Mouse (Mus musculus): ENCODE measurements around the gene Ermard. TPM values are rescaled to one million over a fixed set of nuclear protein-coding genes. Genes with fewer than 3 reads are reported as not detected.
A peak's percentile ranks its signal among the peaks of the same experiment; 100 is the strongest.
"Not testable (repeated sequence)": the region's sequence is repeated elsewhere in the genome, so short reads cannot be mapped to it uniquely, and the experiment has no call there.

The Ermard gene
- total RNA-seq, 2 experiments from 2014 or later = 22.9 to 29.4 TPM

DNA sequence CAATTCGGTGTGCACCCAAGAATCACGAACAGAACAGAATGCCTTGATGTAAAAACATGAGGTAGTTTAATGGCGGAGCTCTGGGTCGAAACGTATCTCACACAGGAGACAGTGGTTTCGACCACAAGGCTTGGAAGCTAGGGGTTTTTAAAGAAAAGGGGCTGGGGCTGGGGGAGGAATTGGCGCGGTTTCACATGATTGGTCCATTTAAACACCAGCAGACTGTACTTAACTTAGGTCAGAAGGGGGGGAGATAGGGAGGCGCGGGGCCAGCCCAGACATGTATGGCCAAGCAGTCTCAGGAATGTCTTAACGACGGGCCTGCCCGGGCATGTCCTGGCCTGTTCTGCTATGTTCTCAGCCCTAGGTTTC lies 12.8 kb downstream of the Ermard start:
- DNase-seq; intact Hi-C loops (cut with DNase I); H3K27ac ChIP-seq; H3K4me3 ChIP-seq: not testable (repeated sequence)

- no peak for TF ChIP-seq CTCF (IDR thresholded peaks at IDR 0.05)
- DNase-seq = no peak
- Histone ChIP-seq H3K4me3 (no peak overlapping the region), H3K27ac (no peak overlapping the region)
- intact Hi-C loops (cut with DNase I) = no loop called here
Measured at GRCm38 (mm10) chr17:15055925-15056324, 14.9 kb downstream of the Ermard start.

GRCm38 (mm10) chr17:15058161-15058591 lies 17.2 kb downstream of the Ermard start:
- intact Hi-C loops (cut with DNase I) = no loop called here
- no peak for TF ChIP-seq CTCF (IDR thresholded peaks at IDR 0.05)
- Histone ChIP-seq H3K27ac (no peak overlapping the region), H3K4me3 (no peak overlapping the region)
- DNase-seq = no peak

GRCm38 (mm10) chr17:15059646-15060045 lies 18.6 kb downstream of the Ermard start:
- no peak overlapping the region for H3K4me3 ChIP-seq
- no peak for TF ChIP-seq CTCF (IDR thresholded peaks at IDR 0.05)
- intact Hi-C loops (cut with DNase I) = no loop called here
- DNase-seq = no peak
- H3K27ac ChIP-seq = no peak overlapping the region

- intact Hi-C loops (cut with DNase I) = no loop called here
- Histone ChIP-seq H3K27ac (no peak overlapping the region), H3K4me3 (no peak overlapping the region)
- no peak for DNase-seq
- TF ChIP-seq CTCF (IDR thresholded peaks at IDR 0.05) = no peak
Measured at GRCm38 (mm10) chr17:15060356-15060755, 19.3 kb downstream of the Ermard start.

GRCm38 (mm10) chr17:15065391-15066024 lies 24.5 kb downstream of the Ermard start:
- intact Hi-C loops (cut with DNase I) = loop anchor here (1.0 to 5.0 kb wide), 4 partner anchors 117 to 402 kb away; partner anchors contain the start of gene Fam120b
- Histone ChIP-seq H3K27ac (no peak overlapping the region), H3K4me3 (peak overlapping the region; percentile 44)
- peak; percentile 60 for DNase-seq
- TF ChIP-seq CTCF (IDR thresholded peaks at IDR 0.05) = peak; percentile 87

- Histone ChIP-seq H3K4me3 (peak overlapping the region; percentile 44), H3K27ac (no peak overlapping the region)
- no peak for DNase-seq
- no peak for TF ChIP-seq CTCF (IDR thresholded peaks at IDR 0.05)
- intact Hi-C loops (cut with DNase I) = loop anchor here (1.0 to 5.0 kb wide), 2 partner anchors 116 to 401 kb away; no protein-coding TSS in a partner anchor
Measured at GRCm38 (mm10) chr17:15066066-15066465, 25.1 kb downstream of the Ermard start.

DNA sequence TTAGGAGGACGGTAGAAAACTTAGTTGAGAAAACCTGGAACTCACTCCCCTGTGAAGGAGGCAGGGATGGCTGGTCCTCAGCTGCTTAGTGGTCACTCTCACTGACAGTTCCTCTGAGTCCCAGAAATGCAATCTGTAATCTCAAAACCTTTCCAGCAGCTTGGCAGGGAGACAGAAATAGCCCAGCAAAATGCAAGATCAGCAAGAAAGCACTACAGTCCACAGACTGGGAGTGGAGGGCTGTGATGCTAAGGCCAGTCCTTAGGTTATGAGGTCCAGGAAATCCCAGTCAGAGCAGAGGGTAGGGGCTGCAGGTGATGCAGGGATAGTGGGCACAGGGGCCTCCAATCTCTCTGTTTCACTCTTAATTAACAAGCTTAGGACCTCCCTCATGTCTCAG lies 25.9 kb downstream of the Ermard start:
- H3K27ac ChIP-seq = no peak overlapping the region
- no peak overlapping the region for H3K4me3 ChIP-seq
- intact Hi-C loops (cut with DNase I) = loop anchor here (1.0 to 5.0 kb wide), 2 partner anchors 115 to 400 kb away; no protein-coding TSS in a partner anchor
- DNase-seq = peak; percentile 44
- TF ChIP-seq CTCF (IDR thresholded peaks at IDR 0.05) = no peak

- intact Hi-C loops (cut with DNase I) = loop anchor here (5.0 kb wide), 1 partner anchor 114 kb away; no protein-coding TSS in a partner anchor
Measured at GRCm38 (mm10) chr17:15068040-15068792, 27.2 kb downstream of the Ermard start.

GRCm38 (mm10) chr17:15069124-15069523 lies 28.1 kb downstream of the Ermard start:
- no peak for DNase-seq
- Histone ChIP-seq H3K27ac (no peak overlapping the region), H3K4me3 (no peak overlapping the region)
- intact Hi-C loops (cut with DNase I) = loop anchor here (5.0 kb wide), 1 partner anchor 113 kb away; no protein-coding TSS in a partner anchor
- no peak for TF ChIP-seq CTCF (IDR thresholded peaks at IDR 0.05)

More at GRCm38 (mm10) chr17:15068040-15068792, 27.2 kb downstream of the Ermard start:
- TF ChIP-seq CTCF (IDR thresholded peaks at IDR 0.05) = no peak
- no peak overlapping the region for H3K27ac ChIP-seq
- no peak overlapping the region for H3K4me3 ChIP-seq
- DNase-seq = no peak

- intact Hi-C loops (cut with DNase I) = no loop called here
- no peak for DNase-seq
- no peak for TF ChIP-seq CTCF (IDR thresholded peaks at IDR 0.05)
- Histone ChIP-seq H3K27ac (no peak overlapping the region), H3K4me3 (no peak overlapping the region)
Measured at GRCm38 (mm10) chr17:15072211-15072610, 31.2 kb downstream of the Ermard start.

DNA sequence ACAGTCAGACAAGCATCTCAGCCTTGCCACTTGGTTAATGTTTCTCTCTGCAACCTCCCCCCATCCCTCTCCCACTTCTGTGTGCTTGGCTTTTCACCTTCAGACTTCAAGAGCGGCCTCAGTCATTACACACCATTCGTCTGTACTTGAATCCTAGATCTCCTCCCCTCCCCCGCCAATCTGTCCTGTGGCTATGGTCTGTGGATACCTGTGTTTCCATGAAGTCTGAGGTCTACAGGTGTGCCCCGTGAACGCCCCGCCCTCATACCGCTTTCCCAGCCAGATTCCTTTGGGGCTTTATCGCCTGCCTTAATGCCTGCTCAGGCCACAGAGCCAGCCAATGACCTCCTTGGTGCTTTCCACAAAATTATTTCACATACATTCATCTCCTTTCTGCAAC lies 34.0 kb downstream of the Ermard start:
- Histone ChIP-seq H3K4me3 (no peak overlapping the region), H3K27ac (no peak overlapping the region)
- intact Hi-C loops (cut with DNase I) = no loop called here
- no peak for DNase-seq
- TF ChIP-seq CTCF (IDR thresholded peaks at IDR 0.05) = no peak

- no peak for TF ChIP-seq CTCF (IDR thresholded peaks at IDR 0.05)
- no peak overlapping the region for H3K4me3 ChIP-seq
- DNase-seq = no peak
- intact Hi-C loops (cut with DNase I) = no loop called here
- H3K27ac ChIP-seq = no peak overlapping the region
Measured at GRCm38 (mm10) chr17:15077536-15077935, 36.5 kb downstream of the Ermard start.

All from gastrocnemius, adult 2 months (tissue).